Mouse (Mus musculus): ENCODE measurements around the gene Gm42957.
A peak's percentile ranks its signal among the peaks of the same experiment; 100 is the strongest.
"Not testable (repeated sequence)": the region's sequence is repeated elsewhere in the genome, so short reads cannot be mapped to it uniquely, and the experiment has no call there.

Gene Gm42957

DNA sequence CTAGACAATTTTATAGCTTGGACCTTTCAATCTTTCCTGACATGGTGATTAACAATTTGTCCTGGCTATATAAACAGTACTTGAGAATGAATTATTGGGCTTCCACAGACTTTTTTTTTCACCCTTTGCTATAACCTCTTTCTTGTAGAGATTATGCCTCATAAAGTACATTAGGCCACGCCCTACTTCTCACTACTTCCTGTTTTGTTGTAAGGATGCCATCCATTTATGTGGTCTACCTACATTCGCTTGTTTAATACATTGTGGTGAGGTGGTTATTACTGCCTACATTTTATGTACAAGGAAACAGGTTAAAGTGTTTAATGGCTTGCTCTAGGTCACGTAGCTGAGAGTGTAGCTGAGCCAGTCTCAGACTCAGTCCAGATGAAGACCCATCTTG, 39.9 kb downstream of the Gm42957 start:
- no peak for DNase-seq (ENCODE audit: low spot score in 2 of 2)

DNA sequence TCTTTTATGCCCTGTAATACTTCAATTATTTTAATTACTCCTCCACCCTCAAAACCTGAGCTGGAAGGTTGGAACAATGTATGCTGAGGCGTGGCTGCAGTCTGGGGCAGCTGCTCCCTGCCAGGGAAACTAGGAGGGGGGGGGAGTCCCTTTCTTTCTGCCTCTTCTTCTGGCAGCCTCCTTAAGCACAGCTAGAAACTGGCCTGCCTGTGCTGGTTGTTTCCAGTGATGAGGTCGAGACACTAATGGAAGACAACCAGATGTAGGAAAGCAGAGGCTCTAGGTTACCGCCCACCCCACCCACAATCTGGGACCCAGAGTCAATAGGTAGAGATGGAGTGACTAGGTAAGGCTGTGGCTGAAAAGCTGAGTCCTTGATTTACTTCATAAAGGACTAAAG, 40.4 kb downstream of the Gm42957 start:
- no peak for DNase-seq (ENCODE audit: low spot score in 2 of 2)

DNA sequence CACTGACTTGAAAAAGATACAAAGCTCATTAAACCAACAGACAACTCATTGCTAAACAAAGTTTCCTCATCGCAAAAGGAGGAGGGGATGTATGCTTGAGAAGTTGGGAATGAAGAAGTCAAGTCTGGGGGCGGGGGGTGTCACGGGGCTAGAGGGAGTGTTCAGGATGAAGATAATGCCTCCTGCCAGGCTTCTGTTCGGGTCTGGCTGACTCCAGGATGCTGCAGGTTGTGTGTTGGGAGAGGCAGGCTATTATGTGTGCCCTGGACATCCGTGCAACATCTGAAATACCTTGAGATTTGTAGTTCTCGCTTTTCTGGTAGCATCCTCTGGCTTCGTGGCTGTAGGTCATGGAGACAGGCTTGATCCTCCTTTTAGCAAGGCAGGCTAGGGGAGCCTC, 43.2 kb downstream of the Gm42957 start:
- no peak for DNase-seq (ENCODE audit: low spot score in 2 of 2)

DNA sequence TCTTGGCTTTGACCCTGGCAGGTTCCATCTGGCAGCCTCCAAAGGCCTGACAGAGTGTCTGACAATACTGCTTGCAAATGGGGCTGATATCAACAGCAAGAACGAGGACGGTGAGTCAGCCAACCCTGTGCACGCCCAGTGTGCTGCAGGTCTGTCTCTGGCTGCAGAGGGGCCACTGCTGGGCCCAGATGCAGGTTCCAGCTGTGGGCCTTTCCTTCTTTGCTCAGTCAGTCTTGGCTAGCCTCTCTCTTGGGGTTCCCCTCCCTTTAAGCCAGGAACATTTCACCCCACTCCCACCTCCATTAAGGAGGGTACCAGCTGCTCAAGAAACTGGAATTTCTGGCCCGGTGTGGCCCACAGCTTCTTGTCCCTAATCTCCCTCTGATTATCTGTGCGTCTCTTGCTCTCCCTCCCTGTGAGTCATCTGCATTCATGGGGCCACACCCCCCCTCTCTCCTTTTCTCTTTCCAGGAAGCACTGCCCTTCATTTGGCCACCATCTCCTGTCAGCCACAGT, 43.9 kb downstream of the Gm42957 start:
- DNase-seq (ENCODE audit: low spot score in 2 of 2), result no peak

DNA sequence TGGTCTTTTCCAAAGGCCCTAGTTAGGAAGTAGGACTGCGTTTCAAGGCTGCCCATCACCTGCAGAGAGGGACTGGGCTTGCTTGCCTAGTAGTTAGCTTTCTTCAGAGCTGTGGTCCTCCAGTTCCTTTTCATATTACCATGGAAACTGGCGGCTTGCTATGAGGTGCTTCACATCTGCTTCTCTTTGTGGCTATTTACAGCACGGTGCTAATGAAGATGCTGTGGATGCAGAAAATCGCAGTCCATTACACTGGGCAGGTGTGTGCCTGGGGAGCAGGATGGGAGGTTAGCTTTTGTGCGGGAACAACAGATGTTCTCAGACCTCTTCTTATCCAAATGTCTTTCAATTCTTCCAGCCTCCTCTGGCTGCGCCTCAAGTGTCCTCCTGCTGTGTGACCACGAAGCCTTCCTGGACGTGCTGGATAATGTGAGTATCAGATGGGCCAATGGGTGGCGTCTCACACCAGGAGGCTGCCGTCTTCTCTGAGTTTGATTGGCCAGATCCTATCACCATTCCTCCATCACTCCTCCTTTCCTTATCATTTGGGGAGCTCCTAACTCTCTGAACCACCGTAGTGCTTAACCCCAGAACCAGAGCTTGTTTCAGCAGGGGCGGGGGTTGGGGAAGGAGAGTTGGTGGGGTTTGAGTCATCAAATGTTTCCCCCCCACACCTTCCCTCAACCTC, 45.1 kb downstream of the Gm42957 start:
- no peak for DNase-seq (ENCODE audit: low spot score in 2 of 2)

DNA sequence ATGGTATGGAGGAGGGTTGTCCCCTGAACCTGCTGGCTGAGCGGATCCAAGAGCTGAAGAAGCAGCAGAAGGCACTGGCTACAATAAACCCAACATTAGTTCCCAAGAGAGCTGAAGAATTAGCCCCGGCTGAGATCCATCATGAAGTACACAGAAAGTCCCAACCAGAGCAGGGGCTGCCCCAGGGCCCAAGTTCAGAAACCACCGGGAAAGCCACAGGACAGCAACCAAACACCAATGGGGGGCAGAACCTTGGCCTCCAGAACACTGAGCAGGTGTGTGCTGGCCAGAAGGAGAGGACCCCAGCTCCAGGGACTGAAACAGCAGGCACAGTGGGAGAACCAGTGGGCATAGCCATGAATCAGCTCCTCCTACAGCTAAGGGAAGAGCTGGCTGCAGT, 48.2 kb downstream of the Gm42957 start:
- DNase-seq (ENCODE audit: low spot score in 2 of 2), result no peak

DNA sequence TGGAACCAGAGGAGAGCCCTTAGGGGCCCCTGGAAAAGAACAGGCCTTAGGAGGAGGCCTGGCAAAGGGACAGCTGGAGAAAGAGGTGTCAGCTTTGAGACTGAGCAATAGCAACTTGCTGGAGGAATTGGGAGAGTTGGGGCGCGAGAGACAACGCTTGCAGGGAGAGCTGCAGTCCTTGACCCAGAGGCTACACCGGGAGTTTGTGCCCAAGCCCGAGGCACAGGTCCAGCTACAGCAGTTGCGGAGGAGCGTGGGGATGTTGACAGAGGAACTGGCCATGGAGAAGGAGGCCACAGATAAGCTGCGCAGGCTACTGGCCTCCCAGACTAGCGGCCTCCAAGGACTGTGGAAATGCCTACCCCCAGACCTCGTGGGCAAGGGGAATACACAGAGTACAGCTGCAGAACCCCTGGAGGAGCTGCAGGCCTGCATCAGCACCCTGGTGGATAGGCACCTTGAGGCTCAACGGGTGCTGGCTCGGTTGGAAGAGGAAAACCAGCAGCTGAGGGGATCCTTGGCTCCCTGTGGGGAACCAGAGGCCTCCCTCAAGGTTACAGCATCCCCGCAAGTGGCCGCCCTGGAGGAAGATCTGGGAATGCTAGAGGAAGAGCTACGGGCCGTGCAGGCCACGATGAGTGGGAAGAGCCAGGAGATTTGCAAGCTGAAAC, 49.0 kb downstream of the Gm42957 start:
- DNase-seq (ENCODE audit: low spot score in 2 of 2), result no peak

DNA sequence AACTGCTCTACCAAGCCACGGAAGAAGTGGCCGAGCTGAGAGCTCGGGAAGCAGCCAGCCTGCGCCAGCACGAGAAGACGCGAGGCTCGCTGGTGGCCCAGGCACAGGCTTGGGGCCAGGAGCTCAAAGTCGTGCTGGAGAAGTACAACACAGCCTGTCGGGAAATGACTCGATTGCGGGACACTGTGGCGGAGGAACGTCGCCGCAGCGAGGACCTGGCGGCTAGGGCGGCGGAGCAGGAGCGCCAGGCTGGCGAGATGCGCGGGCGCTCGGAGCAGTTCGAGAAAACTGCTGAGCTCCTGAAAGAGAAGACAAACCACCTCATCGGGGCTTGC, 49.5 kb downstream of the Gm42957 start:
- no peak for DNase-seq (ENCODE audit: low spot score in 2 of 2)

DNA sequence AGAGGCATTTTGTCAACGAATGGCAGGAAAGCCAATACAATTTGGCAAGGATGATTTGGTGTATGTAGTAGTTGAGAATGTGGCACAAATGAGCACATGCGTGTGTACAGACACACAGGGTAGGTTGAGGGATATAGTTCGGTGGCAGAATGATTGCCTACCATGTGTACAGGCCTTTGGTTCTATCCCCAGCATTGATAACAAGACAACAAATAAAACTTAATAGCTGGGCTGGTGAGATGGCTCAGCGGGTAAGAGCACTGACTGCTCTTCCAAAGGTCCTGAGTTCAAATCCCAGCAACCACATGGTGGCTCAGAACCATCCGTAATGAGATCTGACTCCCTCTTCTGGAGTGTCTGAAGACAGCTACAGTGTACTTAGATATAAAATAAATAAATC, 50.8 kb downstream of the Gm42957 start:
- not testable (repeated sequence) for DNase-seq (ENCODE audit: low spot score in 2 of 2)

DNA sequence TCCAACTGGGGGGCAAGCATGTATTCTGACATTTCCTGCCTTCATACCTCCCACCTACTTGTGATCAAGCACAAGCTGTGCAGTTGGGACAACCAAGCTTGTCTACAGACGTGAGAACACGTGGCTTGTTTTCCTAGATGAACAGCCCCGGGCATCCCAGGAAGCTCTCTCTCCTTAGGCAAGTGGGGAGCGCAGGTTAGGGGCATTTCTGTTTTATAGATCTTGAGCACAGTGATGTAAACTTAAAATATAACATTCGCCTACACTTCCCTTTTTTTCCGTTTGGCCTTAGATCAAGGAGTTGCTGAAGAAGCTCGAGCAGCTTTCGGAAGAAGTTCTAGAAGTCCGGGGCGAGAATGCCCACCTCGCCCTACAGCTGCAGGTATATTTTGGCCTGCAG, 53.6 kb downstream of the Gm42957 start:
- DNase-seq (ENCODE audit: low spot score in 2 of 2), result no peak

DNA sequence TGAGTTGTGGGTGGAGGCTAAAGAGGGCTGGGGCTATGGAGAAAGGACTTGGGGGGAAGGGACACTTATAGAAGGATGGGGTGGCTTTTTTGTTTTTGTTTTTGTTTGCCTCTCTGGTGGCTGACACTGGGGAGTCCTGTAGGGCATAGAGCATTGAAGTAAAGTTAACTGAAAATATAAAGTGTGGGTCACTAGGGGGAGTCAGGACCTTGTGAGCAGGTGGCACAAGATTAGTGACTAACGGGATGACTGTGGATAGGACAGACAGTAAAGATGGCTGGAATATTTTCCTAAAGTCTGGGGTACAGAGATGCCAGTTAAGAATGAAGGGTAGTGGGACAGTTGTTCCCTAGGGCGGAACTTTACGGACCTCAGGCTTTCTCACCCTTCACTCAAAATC, 55.0 kb downstream of the Gm42957 start:
- no peak for DNase-seq (ENCODE audit: low spot score in 2 of 2)

DNA sequence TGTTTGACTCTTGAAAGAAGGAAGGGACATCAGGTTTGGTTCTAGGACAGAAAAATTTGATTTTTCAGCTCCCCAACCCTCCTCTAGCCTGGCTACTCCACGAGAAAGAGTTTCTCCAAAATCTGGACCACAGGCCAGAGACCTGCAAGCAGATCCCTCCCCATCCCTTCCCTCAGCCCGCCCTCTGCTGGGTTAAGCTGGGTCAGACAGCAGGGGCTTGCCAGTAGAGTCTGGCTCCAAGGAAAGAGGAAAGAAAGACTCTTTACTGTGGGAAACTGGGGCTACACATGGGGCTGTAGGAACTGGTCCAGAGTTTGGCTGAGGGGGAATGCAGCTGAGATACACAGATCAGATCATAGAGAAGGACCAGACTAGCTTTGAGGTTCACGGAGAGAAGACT, 57.2 kb downstream of the Gm42957 start:
- no peak for DNase-seq (ENCODE audit: low spot score in 2 of 2)

DNA sequence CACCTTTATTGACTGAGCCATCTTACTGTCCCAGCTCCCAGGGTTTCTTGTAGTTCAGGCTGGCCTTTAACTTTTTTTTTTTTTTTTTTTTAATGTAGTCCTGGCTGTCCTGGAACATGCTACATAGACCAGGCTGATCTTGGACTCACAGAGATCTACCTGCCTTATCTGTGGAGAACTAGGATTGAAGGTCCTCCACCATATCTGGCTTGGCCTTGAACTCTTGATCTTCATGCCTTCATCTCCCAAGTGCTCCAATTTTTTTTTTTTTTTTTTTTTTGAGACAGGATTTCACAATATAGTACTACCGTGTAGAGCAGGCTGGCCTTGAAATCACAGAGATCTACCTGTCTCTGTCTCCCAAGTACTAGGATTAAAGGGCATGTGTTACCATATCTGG, 58.3 kb downstream of the Gm42957 start:
- DNase-seq (ENCODE audit: low spot score in 2 of 2), result no peak

DNA sequence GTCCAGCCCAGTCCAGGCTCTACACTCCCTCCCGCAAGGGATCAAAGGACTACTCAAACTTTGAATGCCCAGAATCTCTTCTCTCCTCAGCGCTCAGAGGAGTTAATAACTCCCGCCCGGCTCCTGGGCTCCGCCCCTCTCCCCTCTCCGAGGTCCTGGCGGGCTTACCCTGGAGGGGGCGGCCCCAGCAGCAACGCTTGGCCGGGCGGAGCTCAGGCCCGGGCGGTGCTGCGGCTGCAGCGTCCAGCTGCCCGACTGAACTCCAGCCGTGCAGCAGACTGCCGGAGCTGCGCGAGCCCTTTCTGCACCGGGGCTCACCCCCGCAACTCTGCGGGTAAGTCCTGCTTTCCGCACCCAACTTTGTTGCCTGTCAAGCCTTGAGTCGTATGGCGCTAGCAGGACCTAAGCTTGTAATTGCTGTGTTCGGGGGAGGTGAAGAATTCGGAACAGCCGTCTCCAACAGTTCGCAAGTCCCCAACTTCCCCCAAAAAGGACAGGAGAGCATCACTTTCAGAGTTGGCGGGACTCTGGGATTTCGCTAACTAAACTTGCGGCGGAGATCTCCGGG, 61.0 kb downstream of the Gm42957 start, which contains the start of gene Pias3:
Gene Pias3, plus strand, starts transcription at position 187 of the 568 bp plus-strand sequence.
- peak; percentile 49 to 55 for DNase-seq (ENCODE audit: low spot score in 2 of 2)

DNA sequence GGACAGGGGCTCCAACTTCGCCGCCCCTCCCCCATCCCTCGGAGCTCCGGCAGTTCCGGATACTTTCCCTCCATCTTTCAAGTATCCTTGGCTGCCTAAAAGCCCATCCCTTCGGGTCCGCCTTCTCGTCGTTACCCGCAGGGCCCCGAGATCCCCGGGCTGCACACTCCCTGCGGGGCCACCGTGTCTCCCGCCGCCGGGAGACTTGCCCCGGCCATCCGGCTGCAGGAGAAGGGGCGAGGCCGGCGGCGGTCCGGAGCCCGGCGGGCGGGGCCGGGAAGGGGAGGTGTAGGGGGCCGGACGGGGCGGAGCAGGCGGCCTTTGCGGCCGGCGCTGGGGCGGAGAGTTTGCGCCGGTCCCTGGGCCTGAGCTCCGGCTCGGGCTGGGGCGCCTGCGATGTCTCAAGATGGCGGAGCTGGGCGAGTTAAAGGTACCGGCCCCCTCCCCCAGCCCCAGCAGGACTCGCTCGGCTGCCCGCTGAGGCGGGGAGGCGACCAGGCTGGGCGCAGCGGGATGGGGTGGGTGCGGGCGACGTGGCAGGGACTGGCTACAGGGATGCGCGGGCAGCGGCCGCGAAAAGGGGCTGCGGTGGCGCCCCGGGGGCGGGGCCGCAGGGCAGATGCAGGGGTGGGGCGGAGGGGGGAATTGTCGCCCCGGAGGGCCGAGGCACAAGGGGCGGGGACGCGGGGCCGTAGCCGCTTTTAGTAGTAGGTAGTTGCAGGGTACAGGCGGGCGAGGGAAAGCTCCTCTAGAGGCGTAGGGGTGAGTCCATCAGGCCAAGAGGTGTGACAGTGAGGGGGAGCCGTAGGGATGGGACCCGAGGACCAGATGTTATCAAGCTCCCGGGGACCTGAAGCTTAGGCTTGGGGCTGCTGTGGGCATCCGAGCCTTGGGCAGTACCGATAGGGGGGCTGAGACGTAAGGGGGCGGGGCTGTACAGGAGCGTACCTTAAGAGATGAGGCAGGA, 61.8 kb downstream of the Gm42957 start:
- peak; percentile 77 to 82 for DNase-seq (ENCODE audit: low spot score in 2 of 2)

DNA sequence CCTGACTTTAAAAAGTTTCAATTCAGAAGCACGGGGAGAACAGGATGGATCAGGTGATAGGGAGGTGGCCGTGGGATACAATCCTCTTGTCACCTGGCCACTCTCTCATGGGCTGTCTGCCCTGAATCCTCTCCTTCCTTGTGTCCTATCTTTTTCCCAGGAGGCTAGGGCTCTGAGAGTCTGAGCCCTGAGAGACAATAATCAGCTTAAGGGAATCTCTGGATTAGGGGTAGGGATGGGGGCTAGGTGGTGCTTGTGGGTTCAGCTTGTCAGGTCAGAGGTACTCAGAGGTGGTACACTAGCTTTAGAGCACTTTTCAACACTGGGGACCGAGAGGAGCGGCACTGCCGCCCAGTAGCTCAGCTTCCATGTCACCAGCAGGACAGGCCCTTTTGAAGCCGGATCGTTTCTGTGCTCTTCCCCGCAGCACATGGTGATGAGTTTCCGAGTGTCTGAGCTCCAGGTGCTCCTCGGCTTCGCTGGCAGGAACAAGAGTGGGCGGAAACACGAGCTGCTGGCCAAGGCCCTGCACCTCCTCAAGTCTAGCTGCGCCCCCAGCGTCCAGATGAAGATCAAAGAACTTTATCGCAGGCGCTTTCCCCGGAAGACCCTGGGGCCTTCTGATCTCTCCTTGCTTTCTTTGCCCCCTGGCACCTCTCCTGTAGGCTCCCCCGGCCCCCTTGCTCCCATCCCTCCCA, 63.9 kb downstream of the Gm42957 start:
- no peak for DNase-seq (ENCODE audit: low spot score in 2 of 2)

DNA sequence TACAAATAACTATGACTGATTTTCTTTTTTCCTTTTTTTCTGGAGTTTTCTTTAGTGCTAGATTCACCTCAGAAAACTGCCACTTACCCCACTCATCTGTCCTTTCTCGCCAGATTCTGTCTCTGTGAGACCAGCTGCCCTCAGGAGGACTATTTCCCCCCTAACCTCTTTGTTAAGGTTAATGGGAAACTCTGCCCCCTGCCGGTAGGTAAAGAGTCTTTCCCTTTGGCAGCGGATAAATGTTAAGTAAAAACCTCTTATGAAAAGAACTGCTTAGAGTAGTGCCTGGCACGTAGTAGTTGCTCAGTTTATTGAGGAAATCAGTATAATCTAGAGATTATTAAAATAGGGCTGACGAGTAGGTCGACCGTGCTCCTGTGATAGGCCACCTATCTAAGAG, 65.1 kb downstream of the Gm42957 start:
- peak in 1 of 2 experiments; percentile 24 for DNase-seq (ENCODE audit: low spot score in 2 of 2)

DNA sequence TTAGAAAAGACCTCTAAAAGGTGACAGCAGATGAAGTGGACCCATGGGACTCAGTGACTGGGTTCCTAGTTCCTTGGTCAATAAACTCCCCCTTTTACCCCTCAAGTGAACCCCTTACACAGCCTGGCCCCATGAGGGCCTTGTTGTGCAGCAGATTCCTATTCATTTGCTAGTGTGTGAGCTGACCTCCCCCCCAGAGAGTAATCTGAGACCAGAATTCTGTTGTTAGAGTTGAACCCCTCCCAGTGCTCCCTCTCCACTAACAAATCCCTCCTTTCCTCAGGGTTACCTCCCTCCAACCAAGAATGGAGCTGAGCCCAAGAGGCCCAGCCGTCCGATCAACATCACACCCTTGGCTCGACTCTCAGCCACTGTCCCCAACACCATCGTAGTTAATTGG, 65.7 kb downstream of the Gm42957 start:
- no peak for DNase-seq (ENCODE audit: low spot score in 2 of 2)

Data from spleen, postnatal 14 days (tissue).